Mouse (Mus musculus) kidney, adult 9 months (tissue): ENCODE results near the gene 2300003K06Rik.
"Not testable (repeated sequence)": the region's sequence is repeated elsewhere in the genome, so short reads cannot be mapped to it uniquely, and the experiment has no call there.

ENCODE experiments used
- DNase-seq: peaks from one replicate; pipeline ENCODE4 v3.0.0; 2022

2300003K06Rik gene

DNA sequence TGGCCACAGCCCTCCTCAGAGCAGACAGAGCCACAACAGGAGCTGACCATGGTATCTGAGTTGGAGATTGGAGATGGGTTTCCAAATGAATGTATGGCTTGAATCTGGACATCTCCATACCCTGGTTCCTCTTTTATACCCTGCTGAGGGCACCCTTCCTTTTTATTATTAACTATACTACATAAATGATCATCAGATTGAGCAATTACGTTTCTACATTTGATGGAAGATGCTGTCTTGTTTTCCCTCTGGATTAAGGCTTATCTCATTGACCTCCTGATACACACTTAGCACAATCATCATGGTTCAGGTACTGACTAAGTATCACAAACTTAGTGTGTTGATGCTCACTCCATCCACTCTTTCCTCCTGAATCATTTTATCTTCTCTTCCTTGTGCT lies at the start of gene 2300003K06Rik:
Gene 2300003K06Rik (minus strand): TSS at position 101 of the 400 bp plus-strand sequence.
- DNase-seq: no peak

- DNase-seq: not testable (repeated sequence)
Observed at GRCm38 (mm10) chr11:99878887-99879286, 41.0 kb upstream of the 2300003K06Rik start, which contains the start of gene Gm11567. Gene Gm11567 (plus strand): TSS chr11:99879187.

- DNase-seq: not testable (repeated sequence)
Observed at GRCm38 (mm10) chr11:99873089-99873488, 35.2 kb upstream of the 2300003K06Rik start, which contains the start of gene Krtap9-1. Gene Krtap9-1 (plus strand): TSS chr11:99873389.

DNA sequence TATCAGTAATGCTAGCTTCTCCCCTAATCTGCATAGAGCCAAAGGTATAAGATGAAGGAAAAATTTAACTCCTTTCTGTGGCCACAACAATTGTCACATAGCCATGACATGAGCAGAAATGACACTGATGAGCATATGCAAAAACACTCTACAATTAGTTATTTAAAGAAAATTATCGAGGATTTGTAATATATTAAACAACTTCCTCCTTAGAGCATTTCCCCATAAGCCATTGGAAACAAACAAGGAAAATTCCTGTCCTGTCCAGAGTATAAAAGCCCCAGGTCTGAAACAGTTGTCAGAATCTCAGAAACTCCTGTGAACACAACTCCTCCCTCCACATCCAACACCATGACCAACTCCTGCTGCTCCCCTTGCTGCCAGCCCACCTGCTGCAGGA lies 26.3 kb upstream of the 2300003K06Rik start, which contains the start of gene Gm11559:
Gene Gm11559 (plus strand): TSS at position 301 of the 400 bp plus-strand sequence.
- DNase-seq: not testable (repeated sequence)

- DNase-seq: no peak
Observed at GRCm38 (mm10) chr11:99858761-99859160, 20.9 kb upstream of the 2300003K06Rik start.

DNA sequence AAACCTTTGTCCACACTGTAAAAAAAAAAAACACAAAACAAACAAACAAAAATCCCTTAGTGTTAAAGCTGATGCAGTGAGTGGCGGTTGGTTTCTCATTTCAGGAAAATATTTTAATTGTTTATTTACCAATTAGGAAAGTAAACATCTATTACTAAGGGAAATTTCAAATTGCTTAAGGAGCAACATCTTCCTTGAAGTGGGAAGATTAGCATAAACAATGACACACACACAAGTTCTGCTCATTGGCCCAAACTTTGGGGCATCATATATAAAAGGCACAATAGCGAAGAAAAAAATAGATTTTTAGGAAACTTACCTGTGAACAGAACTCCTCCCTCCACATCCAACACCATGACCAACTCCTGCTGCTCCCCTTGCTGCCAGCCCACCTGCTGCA lies 19.8 kb upstream of the 2300003K06Rik start, which contains the start of gene Gm11568:
Gene Gm11568 (plus strand): TSS at position 301 of the 400 bp plus-strand sequence.
- DNase-seq: no peak

DNA sequence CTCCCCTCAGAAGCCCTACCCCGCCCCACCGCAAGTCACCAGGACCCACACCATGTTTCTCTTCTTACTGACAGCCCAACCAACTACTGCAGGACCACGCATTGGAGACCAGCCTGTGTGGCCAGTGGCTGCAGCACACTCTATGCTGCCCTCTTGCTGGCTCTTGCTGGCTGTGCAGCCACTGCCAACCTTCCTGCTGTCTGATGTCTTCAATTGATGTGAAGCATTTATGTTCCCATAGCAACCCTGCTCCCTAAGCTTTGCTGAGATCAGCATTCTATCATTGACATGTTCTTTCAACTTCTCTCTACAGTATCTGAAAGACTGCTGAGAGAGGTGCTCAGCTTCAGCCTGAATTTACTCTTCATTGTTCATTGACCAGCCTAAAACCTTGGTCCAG lies 16.3 kb upstream of the 2300003K06Rik start:
- no peak for DNase-seq

GRCm38 (mm10) chr11:99851508-99851907 lies 13.6 kb upstream of the 2300003K06Rik start, which contains the start of gene Krtap4-16:
Gene Krtap4-16 (minus strand): TSS chr11:99851608.
- DNase-seq: no peak

- DNase-seq: no peak
Observed at GRCm38 (mm10) chr11:99846746-99847145, 8.9 kb upstream of the 2300003K06Rik start.

DNA sequence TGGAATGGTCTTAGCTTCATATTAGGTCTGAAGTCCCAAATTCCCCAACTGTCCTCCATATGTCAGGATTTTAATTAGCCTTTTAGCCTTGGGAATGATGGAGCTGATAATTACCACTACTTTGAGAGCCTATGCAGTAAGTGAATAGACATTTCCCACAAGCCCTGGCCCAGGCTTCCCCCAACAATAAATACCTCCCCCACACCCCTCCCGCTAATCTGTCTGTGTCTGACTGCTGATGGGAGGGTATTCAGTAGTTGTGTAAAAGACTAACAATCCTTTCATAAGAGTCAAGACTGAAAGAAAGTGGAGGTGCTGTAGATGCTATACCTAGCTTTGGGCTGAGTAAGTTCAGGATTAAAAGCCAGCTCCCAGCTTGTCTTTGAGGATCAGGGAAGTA lies 4.3 kb upstream of the 2300003K06Rik start:
- DNase-seq: no peak

DNA sequence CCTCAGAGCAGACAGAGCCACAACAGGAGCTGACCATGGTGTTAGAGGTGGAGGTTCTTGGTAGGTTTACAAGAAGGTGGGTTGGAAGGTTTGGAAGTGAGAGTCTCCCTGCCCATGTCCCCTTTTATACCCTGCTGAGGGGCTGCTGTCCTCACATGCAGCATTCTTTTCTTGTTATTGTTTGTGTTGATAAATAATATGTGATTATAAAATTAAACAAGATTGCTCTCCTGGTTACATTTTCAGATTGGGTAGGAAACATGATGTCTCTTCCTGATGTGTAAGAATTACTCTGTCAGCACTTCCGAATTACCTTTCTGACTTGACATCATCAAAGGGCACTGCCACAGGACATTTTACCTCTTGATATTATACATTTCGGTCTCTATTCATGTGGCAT lies 22.3 kb downstream of the 2300003K06Rik start, which contains the start of gene Gm11564:
Gene Gm11564 (minus strand): TSS at position 101 of the 400 bp plus-strand sequence.
- not testable (repeated sequence) for DNase-seq

- DNase-seq: not testable (repeated sequence)
Observed at GRCm38 (mm10) chr11:99809792-99810191, 28.1 kb downstream of the 2300003K06Rik start, which contains the start of gene Krtap4-13. Gene Krtap4-13 (minus strand): TSS chr11:99809892.

DNA sequence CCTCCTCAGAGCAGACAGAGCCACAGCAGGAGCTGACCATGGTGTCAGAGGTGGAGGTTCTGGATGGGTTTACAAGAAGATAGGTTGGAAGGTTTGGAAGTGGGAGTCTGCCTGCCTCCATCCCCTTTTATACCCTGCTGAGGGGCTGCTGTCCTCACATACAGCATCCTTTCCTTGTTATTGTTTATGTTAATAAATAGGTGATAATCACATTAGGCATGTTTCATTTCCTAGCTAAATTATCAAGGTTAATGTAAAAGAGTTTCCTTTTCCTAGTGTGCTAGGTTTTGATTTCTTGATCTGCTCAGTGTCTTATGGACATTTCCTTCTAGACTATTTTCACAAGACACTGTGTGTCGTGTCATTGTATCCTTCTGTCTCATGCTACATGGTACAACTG lies 33.5 kb downstream of the 2300003K06Rik start, which contains the start of gene Gm11554:
Gene Gm11554 (minus strand): TSS at position 101 of the 400 bp plus-strand sequence.
- DNase-seq: not testable (repeated sequence)

- not testable (repeated sequence) for DNase-seq
Observed at GRCm38 (mm10) chr11:99798832-99799231, 39.0 kb downstream of the 2300003K06Rik start, which contains the start of gene Gm11569. Gene Gm11569 (minus strand): TSS chr11:99798932.

DNA sequence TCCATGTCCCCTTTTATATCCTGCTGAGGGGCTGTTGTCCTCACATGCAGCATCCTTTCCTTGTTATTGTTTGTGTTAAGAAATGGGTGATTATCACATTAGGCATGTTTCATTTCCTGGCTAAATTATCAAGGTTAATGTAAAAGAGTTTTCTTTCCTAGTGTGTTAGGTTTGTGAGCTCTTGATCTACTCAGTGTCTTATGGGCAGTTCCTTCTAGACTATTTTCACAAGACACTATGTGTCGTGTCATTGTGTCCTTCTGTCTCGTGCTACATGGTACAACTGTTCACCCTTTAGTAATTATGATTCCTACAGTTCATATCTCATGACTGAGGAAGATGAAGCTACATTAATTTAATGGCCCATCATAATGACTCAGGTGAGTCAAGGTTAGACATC lies 44.5 kb downstream of the 2300003K06Rik start, which contains the start of gene Gm11596:
Gene Gm11596 (minus strand): TSS at position 101 of the 400 bp plus-strand sequence.
- no peak for DNase-seq
